Mouse (Mus musculus) lung, embryonic 16.5 days (tissue): ENCODE measurements around the gene Lrrc20. TPM values are rescaled to one million over a fixed set of nuclear protein-coding genes. Genes with fewer than 3 reads are reported as not detected.

Experiments
- ATAC-seq: fragments of 200-750 bp; cut with Nextera tagmentation; 2 replicates; pipeline ENCODE4 v1.8.0; 2017; ENCODE audit warnings: low read depth, mild to moderate bottlenecking, moderate library complexity
- H3K27ac ChIP-seq: fragments of 300-500 bp; sonication (generic); 2 replicates; pipeline ENCODE4 v1.5.1; 2014; ENCODE audit warnings: mild to moderate bottlenecking, control low read depth, low read length
- H3K27me3 ChIP-seq: fragments of 300-500 bp; sonication (generic); 2 replicates; pipeline ENCODE4 v1.6.1; 2014; ENCODE audit warnings: low read depth, low read length, mixed read lengths; ENCODE audit not compliant: control insufficient read depth, insufficient read depth
- H3K36me3 ChIP-seq: fragments of 300-500 bp; sonication (generic); 2 replicates; pipeline ENCODE4 v1.6.1; 2014; ENCODE audit warnings: low read length; ENCODE audit not compliant: control insufficient read depth, insufficient read depth
- H3K4me1 ChIP-seq: fragments of 300-500 bp; sonication (generic); replicated peaks from 2 replicates; pipeline ENCODE4 v1.6.1; 2014; ENCODE audit warnings: low read length, mixed read lengths; ENCODE audit not compliant: control insufficient read depth, insufficient read depth
- H3K4me2 ChIP-seq: fragments of 300-500 bp; sonication (generic); 2 replicates; pipeline ENCODE4 v1.6.1; 2014; ENCODE audit warnings: low read depth, low read length, control low read depth
- H3K4me3 ChIP-seq: fragments of 300-500 bp; sonication (generic); 2 replicates; pipeline ENCODE4 v1.5.1; 2014; ENCODE audit warnings: mild to moderate bottlenecking, low read length, control low read depth
- H3K9ac ChIP-seq: fragments of 300-500 bp; sonication (generic); 2 replicates; pipeline ENCODE4 v1.6.1; 2014; ENCODE audit warnings: low read length, control low read depth
- H3K9me3 ChIP-seq: fragments of 300-500 bp; sonication (generic); 2 replicates; pipeline ENCODE4 v1.6.1; 2016; ENCODE audit warnings: low read length; ENCODE audit not compliant: control insufficient read depth
- WGBS: fragments of 180-500 bp; shearing (Covaris S2); extraction: QIAGEN DNeasy Blood & Tissue Kit; methylation state at CpG from one replicate; pipeline ENCODE4 v1.1.7; 2014; 5-methylcytosine and 5-hydroxymethylcytosine counted together
- polyA plus RNA-seq: library from polyadenylated mRNA; unstranded; fragments of >200 nt; fragmentation: Nextera tagmentation; extraction: Ambion mirVana; gene quantifications from 2 replicates; pipeline ENCODE4 v1.2.1, GENCODE M21; 2015

Lrrc20 gene
- polyA plus RNA-seq, 1 experiment from 2014 or later, result 8.7 TPM

GRCm38 (mm10) chr10:61500756-61501155 lies 25.2 kb downstream of the Lrrc20 start:
- Histone ChIP-seq H3K27me3 (no peaks in the 10 kb centered on the region), H3K36me3 (no peaks in the 10 kb centered on the region), H3K4me2 (no peak overlapping the region), H3K9me3 (no peaks in the 10 kb centered on the region), H3K4me1 (no peaks in the 10 kb centered on the region), H3K4me3 (no peak overlapping the region), H3K9ac (no peak overlapping the region), H3K27ac (no peak overlapping the region)
- no peak for ATAC-seq
- 63% methylated on average over 7 of the region's 7 CpGs for WGBS

GRCm38 (mm10) chr10:61504073-61504472 lies 28.5 kb downstream of the Lrrc20 start:
- no peak for ATAC-seq
- 93% methylated on average over 2 of the region's 2 CpGs for WGBS
- H3K4me1 ChIP-seq, result peaks cover 2% of the 10 kb centered on the region; the same call in 1 of the 2 replicates

GRCm38 (mm10) chr10:61506381-61507200 lies 31.0 kb downstream of the Lrrc20 start:
- WGBS, result 63% methylated on average over 7 of the region's 7 CpGs
- no peak overlapping the region for H3K9ac ChIP-seq
- 0 out of 2 replicates have a peak, but pooled peaks have one; percentile 20 for ATAC-seq
- peaks cover 2% of the 10 kb centered on the region; the same call in 1 of the 2 replicates for H3K4me1 ChIP-seq
- H3K4me3 ChIP-seq, result no peak overlapping the region
- no peaks in the 10 kb centered on the region for H3K27me3 ChIP-seq
- no peak overlapping the region for H3K27ac ChIP-seq
- no peaks in the 10 kb centered on the region for H3K9me3 ChIP-seq
- H3K36me3 ChIP-seq, result no peaks in the 10 kb centered on the region
- no peak overlapping the region for H3K4me2 ChIP-seq

More at GRCm38 (mm10) chr10:61504073-61504472, 28.5 kb downstream of the Lrrc20 start:
- Histone ChIP-seq H3K27ac (no peak overlapping the region), H3K36me3 (no peaks in the 10 kb centered on the region), H3K9ac (no peak overlapping the region), H3K4me3 (no peak overlapping the region), H3K4me2 (no peak overlapping the region), H3K27me3 (no peaks in the 10 kb centered on the region), H3K9me3 (no peaks in the 10 kb centered on the region)

GRCm38 (mm10) chr10:61509873-61510272 lies 34.3 kb downstream of the Lrrc20 start:
- 68% methylated on average over 5 of the region's 5 CpGs for WGBS
- Histone ChIP-seq H3K4me2 (no peak overlapping the region), H3K9me3 (no peaks in the 10 kb centered on the region), H3K27me3 (no peaks in the 10 kb centered on the region), H3K36me3 (no peaks in the 10 kb centered on the region), H3K27ac (no peak overlapping the region), H3K4me3 (no peak overlapping the region), H3K4me1 (peaks cover 2% of the 10 kb centered on the region; the same call in 1 of the 2 replicates), H3K9ac (no peak overlapping the region)
- ATAC-seq, result no peak

GRCm38 (mm10) chr10:61510809-61511208 lies 35.2 kb downstream of the Lrrc20 start:
- Histone ChIP-seq H3K4me2 (no peak overlapping the region), H3K9ac (no peak overlapping the region), H3K27me3 (no peaks in the 10 kb centered on the region), H3K9me3 (no peaks in the 10 kb centered on the region), H3K4me3 (no peak overlapping the region), H3K4me1 (peaks cover 2% of the 10 kb centered on the region; the same call in 1 of the 2 replicates), H3K27ac (no peak overlapping the region), H3K36me3 (no peaks in the 10 kb centered on the region)
- no peak for ATAC-seq
- 27% methylated on average over 7 of the region's 7 CpGs for WGBS

GRCm38 (mm10) chr10:61512215-61512889 lies 36.8 kb downstream of the Lrrc20 start:
- Histone ChIP-seq H3K4me1 (no peaks in the 10 kb centered on the region), H3K4me3 (no peak overlapping the region), H3K36me3 (no peaks in the 10 kb centered on the region), H3K27ac (no peak overlapping the region), H3K4me2 (no peak overlapping the region), H3K9ac (no peak overlapping the region), H3K9me3 (no peaks in the 10 kb centered on the region), H3K27me3 (no peaks in the 10 kb centered on the region)
- WGBS, result 75% methylated on average over 11 of the region's 11 CpGs
- ATAC-seq, result no peak

GRCm38 (mm10) chr10:61516866-61517265 lies 41.3 kb downstream of the Lrrc20 start:
- Histone ChIP-seq H3K9me3 (peaks cover 3% of the 10 kb centered on the region; the same call in 1 of the 2 replicates), H3K9ac (no peak overlapping the region), H3K27ac (no peak overlapping the region), H3K4me2 (no peak overlapping the region), H3K36me3 (no peaks in the 10 kb centered on the region), H3K27me3 (no peaks in the 10 kb centered on the region), H3K4me1 (peaks cover 5% of the 10 kb centered on the region; the same call in 1 of the 2 replicates), H3K4me3 (no peak overlapping the region)
- WGBS, result 62% methylated on average over 5 of the region's 5 CpGs
- ATAC-seq, result no peak

- Histone ChIP-seq H3K27ac (no peak overlapping the region), H3K9ac (no peak overlapping the region)
- ATAC-seq, result no peak
Observed at GRCm38 (mm10) chr10:61517296-61518071, 41.9 kb downstream of the Lrrc20 start.

More at GRCm38 (mm10) chr10:61517296-61518071, 41.9 kb downstream of the Lrrc20 start:
- Histone ChIP-seq H3K9me3 (peaks cover 3% of the 10 kb centered on the region; the same call in 1 of the 2 replicates), H3K36me3 (no peaks in the 10 kb centered on the region), H3K27me3 (no peaks in the 10 kb centered on the region), H3K4me1 (peaks cover 5% of the 10 kb centered on the region; the same call in 1 of the 2 replicates), H3K4me2 (no peak overlapping the region), H3K4me3 (no peak overlapping the region)
- WGBS, result 36% methylated on average over 12 of the region's 12 CpGs
